Mouse (Mus musculus) liver, adult 2 months (tissue): ENCODE measurements at regions not wholly inside any gene's neighbourhood (a gene's known extent, or its start where the extent isn't known, plus 50 kb on each side); places are given as distances from the start of the nearest gene placed in this dataset.

Experiments
- DNase-seq: peaks from one replicate; pipeline ENCODE4 v3.0.0-alpha.2; 2011; ENCODE audit warnings: low read depth, low spot score; ENCODE audit errors: extremely low read depth
- H3K27ac ChIP-seq: fragments of 200-500 bp; replicated peaks from 2 replicates; pipeline ENCODE4 v1.5.1; 2012; ENCODE audit warnings: low read depth, mild to moderate bottlenecking, control low read depth, inconsistent platforms, low read length; ENCODE audit not compliant: insufficient read depth
- H3K27me3 ChIP-seq: fragments of 200-500 bp; 2 replicates; pipeline ENCODE4 v1.6.1; 2012; ENCODE audit warnings: mild to moderate bottlenecking, moderate library complexity, low read length, inconsistent platforms; ENCODE audit not compliant: control insufficient read depth, insufficient read depth
- H3K36me3 ChIP-seq: fragments of 200-500 bp; 2 replicates; pipeline ENCODE4 v1.6.1; 2012; ENCODE audit warnings: low read length, inconsistent platforms; ENCODE audit not compliant: control insufficient read depth, insufficient read depth
- H3K4me1 ChIP-seq: fragments of 200-500 bp; 2 replicates; pipeline ENCODE4 v1.6.1; 2011; ENCODE audit warnings: low read length; ENCODE audit not compliant: control insufficient read depth, insufficient read depth
- H3K4me3 ChIP-seq: fragments of 200-500 bp; 2 replicates; pipeline ENCODE4 v1.5.1; 2011; ENCODE audit warnings: low read depth, mild to moderate bottlenecking, control low read depth, low read length, moderate library complexity; ENCODE audit not compliant: insufficient read depth
- H3K79me2 ChIP-seq: fragments of 200-500 bp; 2 replicates; pipeline ENCODE4 v1.6.1; 2012; ENCODE audit warnings: inconsistent platforms, mild to moderate bottlenecking, low read length, moderate library complexity; ENCODE audit not compliant: control insufficient read depth, insufficient read depth
- H3K9ac ChIP-seq: fragments of 200-500 bp; 2 replicates; pipeline ENCODE4 v1.6.1; 2012; ENCODE audit warnings: low read depth, mild to moderate bottlenecking, control low read depth, inconsistent platforms, low read length
- CTCF ChIP-seq: fragments of 200-500 bp; IDR thresholded peaks from 2 replicates; pipeline ENCODE4 v1.5.1; 2011; ENCODE audit warnings: low read depth, low read length, control low read depth
- POLR2A ChIP-seq: fragments of 200-500 bp; IDR thresholded peaks from 2 replicates; pipeline ENCODE4 v1.6.1; 2011; ENCODE audit warnings: low read length, control low read depth; ENCODE audit not compliant: insufficient read depth; ENCODE audit errors: extremely low read depth
- WGBS: fragments of 180-500 bp; shearing (Covaris S2); methylation state at CpG from one replicate; pipeline ENCODE4 v1.1.7; 2018; 5-methylcytosine and 5-hydroxymethylcytosine counted together

- Histone ChIP-seq H3K27ac (no peak overlapping the region), H3K9ac (no peak overlapping the region), H3K4me1 (no peaks in the 10 kb centered on the region), H3K27me3 (no peaks in the 10 kb centered on the region), H3K79me2 (no peaks in the 10 kb centered on the region), H3K36me3 (no peaks in the 10 kb centered on the region), H3K4me3 (no peak overlapping the region)
- no peak for DNase-seq
- 58% methylated on average over 2 of the region's 2 CpGs for WGBS
- no peak for TF ChIP-seq CTCF
- TF ChIP-seq POLR2A = no peak
These were observed 54.4 kb upstream of the Prdm1 start for GRCm38 (mm10) chr10:44582736-44583135.
